ENCODE assay signal across 20 mouse cellular contexts in genomic region chr4:4333472-4334123, GRCm38 (mm10).
"Had no signal": no experiment of that assay in that cellular context is flagged by ENCODE, and none has a peak within 500 bp of the region (broad histone marks: within the 10 kb centered on the region; RNA-seq: fewer than 3 reads in every experiment).

No protein-coding gene starts in this region.

- H3K27me3 ChIP-seq: limb, embryonic 12.5 days; limb, embryonic 15.5 days; midbrain, embryonic 12.5 days; neural tube, embryonic 13.5 days had no signal

- H3K4me3 ChIP-seq: limb, embryonic 12.5 days; limb, embryonic 15.5 days; midbrain, embryonic 12.5 days; myocyte; neural tube, embryonic 13.5 days had no signal

- H3K9me3 ChIP-seq: limb, embryonic 12.5 days; limb, embryonic 15.5 days; midbrain, embryonic 12.5 days; neural tube, embryonic 13.5 days had no signal

- DNase-seq: kidney, adult 18-20 months; kidney, adult 9 months; kidney, postnatal 14 days; kidney, postnatal 4 days; left cerebral cortex, postnatal 4 days; lung, adult 2 months; lung, postnatal 14 days; lung, postnatal 4 days; retina, postnatal 1 day; right cerebral cortex, postnatal 25 days; spleen, adult 18-20 months; thymus, postnatal 25 days had no signal

- H3K36me3 ChIP-seq: limb, embryonic 12.5 days; limb, embryonic 15.5 days; midbrain, embryonic 12.5 days; neural tube, embryonic 13.5 days had no signal

- H3K27ac ChIP-seq: limb, embryonic 12.5 days; limb, embryonic 15.5 days; midbrain, embryonic 12.5 days; neural tube, embryonic 13.5 days had no signal

- ATAC-seq: inflammation-experienced regulatory T-cells, adult 6 months; intestine, embryonic 16.5 days; midbrain, embryonic 16.5 days had no signal

- H3K9ac ChIP-seq: limb, embryonic 12.5 days; limb, embryonic 15.5 days; midbrain, embryonic 12.5 days; neural tube, embryonic 13.5 days had no signal

- H3K4me1 ChIP-seq: limb, embryonic 12.5 days; limb, embryonic 15.5 days; midbrain, embryonic 12.5 days; neural tube, embryonic 13.5 days had no signal

- H3K4me2 ChIP-seq: limb, embryonic 12.5 days; limb, embryonic 15.5 days; midbrain, embryonic 12.5 days; neural tube, embryonic 13.5 days had no signal
